Mouse (Mus musculus): ENCODE data around the gene Hnrnph2. TPM values are rescaled to one million over a fixed set of nuclear protein-coding genes. Genes with fewer than 3 reads are reported as not detected.

Gene Hnrnph2
- total RNA-seq, 1 experiment from 2014 or later = 96.9 TPM

GRCm38 (mm10) chrX:134612285-134612959 lies 11.4 kb downstream of the Hnrnph2 start:
- peak; percentile 76 for DNase-seq

GRCm38 (mm10) chrX:134614306-134614705 lies 13.3 kb downstream of the Hnrnph2 start:
- peak; percentile 24 for DNase-seq

- no peak for DNase-seq
Measured at GRCm38 (mm10) chrX:134619695-134620094, 18.7 kb downstream of the Hnrnph2 start.

- DNase-seq = no peak
Measured at GRCm38 (mm10) chrX:134620254-134620865, 19.4 kb downstream of the Hnrnph2 start.

GRCm38 (mm10) chrX:134621685-134622084 lies 20.7 kb downstream of the Hnrnph2 start:
- no peak for DNase-seq

- DNase-seq = no peak
Measured at GRCm38 (mm10) chrX:134623350-134623749, 22.4 kb downstream of the Hnrnph2 start.

- DNase-seq = no peak
Measured at GRCm38 (mm10) chrX:134628200-134628599, 27.2 kb downstream of the Hnrnph2 start.

- DNase-seq = no peak
Measured at GRCm38 (mm10) chrX:134632710-134633109, 31.7 kb downstream of the Hnrnph2 start.

- DNase-seq = no peak
Measured at GRCm38 (mm10) chrX:134635111-134635510, 34.1 kb downstream of the Hnrnph2 start.

GRCm38 (mm10) chrX:134635860-134636259 lies 34.9 kb downstream of the Hnrnph2 start:
- DNase-seq = no peak

- no peak for DNase-seq
Measured at GRCm38 (mm10) chrX:134641000-134641760, 40.2 kb downstream of the Hnrnph2 start.

GRCm38 (mm10) chrX:134646338-134646737 lies 45.4 kb downstream of the Hnrnph2 start:
- DNase-seq = no peak

GRCm38 (mm10) chrX:134647421-134647820 lies 46.4 kb downstream of the Hnrnph2 start:
- DNase-seq = no peak

GRCm38 (mm10) chrX:134648031-134648692 lies 47.2 kb downstream of the Hnrnph2 start:
- DNase-seq = peak; percentile 73

- no peak for DNase-seq
Measured at GRCm38 (mm10) chrX:134652061-134652460, 51.1 kb downstream of the Hnrnph2 start.

Other genes starting within 250 kb of the Hnrnph2 start
- gene Drp2, start 196.6 kb upstream of the Hnrnph2 start, total RNA-seq (2021) = 0.41 and 0.53 TPM in 2 replicates
- gene Taf7l, start 124.7 kb upstream of the Hnrnph2 start, total RNA-seq (2021) = not detected in 2 replicates
- gene Timm8a1, start 59.3 kb upstream of the Hnrnph2 start, total RNA-seq (2021) = 52.4 and 53.2 TPM in 2 replicates
- 2.1 and 4.7 TPM in 2 replicates for gene Btk, start 17.6 kb upstream of the Hnrnph2 start, total RNA-seq (2021)
- 329 and 369 TPM in 2 replicates for gene Rpl36a, start 15.5 kb upstream of the Hnrnph2 start, total RNA-seq (2021)
- 5.8 and 7.0 TPM in 2 replicates for gene Gla, start 54 bp upstream of the Hnrnph2 start, total RNA-seq (2021)
- gene Armcx4, start 85.3 kb downstream of the Hnrnph2 start, total RNA-seq (2021) = 13.9 and 15.5 TPM in 2 replicates
- gene Armcx1, start 116.8 kb downstream of the Hnrnph2 start, total RNA-seq (2021) = 18.6 and 19.3 TPM in 2 replicates
- 7.3 and 11.3 TPM in 2 replicates for gene Armcx6, start 150.2 kb downstream of the Hnrnph2 start, total RNA-seq (2021)
- 37.9 and 40.6 TPM in 2 replicates for gene Armcx3, start 155.4 kb downstream of the Hnrnph2 start, total RNA-seq (2021)
- 47.2 and 48.4 TPM in 2 replicates for gene Armcx2, start 208.0 kb downstream of the Hnrnph2 start, total RNA-seq (2021)

Data from adrenal gland, postnatal 14 days (tissue).